Mouse (Mus musculus) myocyte (in vitro differentiated cells): ENCODE results near the gene Slc35e3.

Source experiments
- POLR2A ChIP-seq: IDR thresholded peaks from one replicate; pipeline ENCODE4 v1.6.1; 2011; ENCODE audit warnings: low read depth, mild to moderate bottlenecking, control low read depth, moderate library complexity; ENCODE audit not compliant: insufficient read length
- USF1 ChIP-seq: IDR thresholded peaks from one replicate; pipeline ENCODE4 v1.6.1; 2011; ENCODE audit warnings: low read depth, mild to moderate bottlenecking, control low read depth, moderate library complexity

DNA sequence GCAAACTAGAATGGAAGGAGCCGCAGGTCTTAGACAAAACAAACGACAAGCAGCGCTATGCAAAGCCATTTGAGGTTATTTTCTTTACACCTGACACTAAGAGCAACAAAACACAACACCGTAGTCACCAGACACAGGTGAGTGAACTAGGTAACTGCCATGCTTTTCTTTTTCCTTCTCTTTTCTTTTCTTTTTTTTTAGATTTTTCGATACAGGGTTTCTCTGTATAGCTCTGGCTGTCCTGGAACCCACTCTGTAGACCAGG, 20.7 kb upstream of the Slc35e3 start:
- TF ChIP-seq POLR2A, result no peak
- no peak for TF ChIP-seq USF1
